Mouse (Mus musculus): Measurements from ENCODE around the gene Ankrd40.
A peak's percentile ranks its signal among the peaks of the same experiment; 100 is the strongest.

DNA sequence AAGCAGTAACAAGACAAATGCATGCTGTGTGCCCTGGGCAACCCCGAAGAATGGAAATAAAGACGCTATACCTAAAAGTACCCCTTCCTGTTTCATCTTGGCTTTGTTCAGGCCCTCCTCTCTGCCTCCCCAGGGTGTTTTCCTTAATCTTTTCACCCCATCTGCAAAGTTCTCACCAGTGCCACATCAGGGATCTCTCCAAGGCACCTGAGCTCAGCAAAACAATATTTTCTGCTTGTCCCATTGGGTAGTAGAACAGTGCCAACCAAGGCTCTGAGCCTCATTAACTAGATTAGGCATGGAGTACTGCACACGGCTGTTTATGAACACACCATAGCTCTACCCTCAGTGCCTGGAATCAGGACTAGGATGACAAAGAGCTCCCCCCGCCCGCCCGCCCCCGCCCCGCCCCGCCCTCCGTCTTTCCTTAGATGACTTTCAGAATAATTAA lies 815 bp upstream of the Ankrd40 start:
- TF ChIP-seq EP300 (IDR thresholded peaks at IDR 0.05; ENCODE audit: low read length) (peak; percentile 2; the same call in 1 of the 2 replicates), CTCF (conservative IDR thresholded peaks at IDR 0.05 in 1 of 2, IDR thresholded peaks at IDR 0.05 in 1 of 2; ENCODE audit: low read depth in 2 of 2, low read length in 2 of 2) (no peak), JUN (IDR thresholded peaks at IDR 0.05; ENCODE audit: insufficient read depth, low read depth, low read length) (peak; percentile 54; the same call in 1 of the 2 replicates), MAZ (IDR thresholded peaks at IDR 0.05; ENCODE audit: low read depth, low read length) (no peak)
